Mouse (Mus musculus) cerebellum, adult 2 months (tissue): ENCODE data around the gene Gm28998. TPM values are rescaled to one million over a fixed set of nuclear protein-coding genes. Genes with fewer than 3 reads are reported as not detected.
"Not testable (repeated sequence)": the region's sequence is repeated elsewhere in the genome, so short reads cannot be mapped to it uniquely, and the experiment has no call there.

Experiments used
- DNase-seq, 2 experiments: peaks; one replicate each; pipeline ENCODE4 v3.0.0; 2021
- H3K27ac ChIP-seq: fragments of 200-500 bp; 2 replicates; pipeline ENCODE4 v1.5.1; 2012; ENCODE audit warnings: low read length, control low read depth, inconsistent platforms; ENCODE audit not compliant: insufficient read depth
- H3K27me3 ChIP-seq: fragments of 200-500 bp; 2 replicates; pipeline ENCODE4 v1.6.1; 2012; ENCODE audit warnings: inconsistent platforms, mild to moderate bottlenecking, low read length, moderate library complexity; ENCODE audit not compliant: control insufficient read depth, insufficient read depth
- H3K4me1 ChIP-seq: fragments of 200-500 bp; 2 replicates; pipeline ENCODE4 v1.6.1; 2011; ENCODE audit warnings: low read length; ENCODE audit not compliant: control insufficient read depth, insufficient read depth
- H3K4me3 ChIP-seq: fragments of 200-500 bp; replicated peaks from 2 replicates; pipeline ENCODE3; 2011; ENCODE audit warnings: mild to moderate bottlenecking, low read depth, low read length, control low read depth; ENCODE audit not compliant: insufficient read depth
- WGBS: fragments of 180-500 bp; shearing (Covaris S2); methylation state at CpG from one replicate; pipeline ENCODE4 v1.1.7; 2018; 5-methylcytosine and 5-hydroxymethylcytosine counted together
- polyA plus RNA-seq: library from polyadenylated mRNA; depleted of rRNA; stranded (reverse); fragments of >200 nt; gene quantifications from 2 replicates; pipeline ENCODE4 v1.2.3, GENCODE M21; 2012; rRNA removed

Gm28998 gene
- not detected in 2 replicates for polyA plus RNA-seq

GRCm38 (mm10) chrY:7253487-7253886 lies at the start of gene Gm28998:
TSS of gene Gm28998 (plus strand) at chrY:7253787.
- WGBS: no CpG with 5 or more reads among the region's 8 CpGs
- DNase-seq, H3K4me1 ChIP-seq: not testable (repeated sequence)

More at GRCm38 (mm10) chrY:7253487-7253886, at the start of gene Gm28998:
- not testable (repeated sequence) for H3K27me3 ChIP-seq, H3K4me3 ChIP-seq, H3K27ac ChIP-seq

Other genes with a start within 250 kb of the Gm28998 start
- gene Gm21244, start 84.5 kb upstream of the Gm28998 start, polyA plus RNA-seq: not detected in 2 replicates
- gene Gm21788, start 151.2 kb downstream of the Gm28998 start, polyA plus RNA-seq: not detected in 2 replicates